Mouse (Mus musculus) kidney, embryonic 14.5 days (tissue): ENCODE measurements at regions not wholly inside any gene's neighbourhood (a gene's known extent, or its start where the extent isn't known, plus 50 kb on each side); places are given as distances from the start of the nearest gene placed in this dataset.

Experiments used
- ATAC-seq: fragments of 200-750 bp; cut with Nextera tagmentation; 2 replicates; pipeline ENCODE4 v1.8.0; 2017; ENCODE audit warnings: moderate number of reproducible peaks, mild to moderate bottlenecking, moderate TSS enrichment, moderate library complexity; ENCODE audit not compliant: low FRiP score, low TSS enrichment
- H3K27ac ChIP-seq: fragments of 300-500 bp; sonication (generic); 2 replicates; pipeline ENCODE4 v1.5.1; 2014; ENCODE audit warnings: low read depth, mild to moderate bottlenecking, low read length, moderate library complexity, mixed read lengths
- H3K27me3 ChIP-seq: fragments of 300-500 bp; sonication (generic); 2 replicates; pipeline ENCODE4 v1.6.1; 2014; ENCODE audit warnings: mild to moderate bottlenecking, low read length; ENCODE audit not compliant: control insufficient read depth, insufficient read depth
- H3K36me3 ChIP-seq: fragments of 300-500 bp; sonication (generic); 2 replicates; pipeline ENCODE4 v1.6.1; 2014; ENCODE audit warnings: low read length, mixed read lengths; ENCODE audit not compliant: control insufficient read depth, insufficient read depth
- H3K4me1 ChIP-seq: fragments of 300-500 bp; sonication (generic); 2 replicates; pipeline ENCODE4 v1.6.1; 2014; ENCODE audit warnings: low read length, mixed read lengths; ENCODE audit not compliant: control insufficient read depth, insufficient read depth
- H3K4me2 ChIP-seq: fragments of 300-500 bp; sonication (generic); replicated peaks from 2 replicates; pipeline ENCODE4 v1.6.1; 2014; ENCODE audit warnings: low read depth, mild to moderate bottlenecking, low read length
- H3K4me3 ChIP-seq: fragments of 300-500 bp; sonication (generic); 2 replicates; pipeline ENCODE4 v1.5.1; 2014; ENCODE audit warnings: mild to moderate bottlenecking, low read length
- H3K9ac ChIP-seq: fragments of 300-500 bp; sonication (generic); 2 replicates; pipeline ENCODE4 v1.6.1; 2014; ENCODE audit warnings: low read depth, mild to moderate bottlenecking, low read length, moderate library complexity
- H3K9me3 ChIP-seq: fragments of 300-500 bp; sonication (generic); 2 replicates; pipeline ENCODE4 v1.6.1; 2016; ENCODE audit warnings: low read length; ENCODE audit not compliant: control insufficient read depth
- WGBS: fragments of 180-500 bp; shearing (Covaris S2); extraction: QIAGEN DNeasy Blood & Tissue Kit; methylation state at CpG from one replicate; pipeline ENCODE4 v1.1.7; 2014; 5-methylcytosine and 5-hydroxymethylcytosine counted together

DNA sequence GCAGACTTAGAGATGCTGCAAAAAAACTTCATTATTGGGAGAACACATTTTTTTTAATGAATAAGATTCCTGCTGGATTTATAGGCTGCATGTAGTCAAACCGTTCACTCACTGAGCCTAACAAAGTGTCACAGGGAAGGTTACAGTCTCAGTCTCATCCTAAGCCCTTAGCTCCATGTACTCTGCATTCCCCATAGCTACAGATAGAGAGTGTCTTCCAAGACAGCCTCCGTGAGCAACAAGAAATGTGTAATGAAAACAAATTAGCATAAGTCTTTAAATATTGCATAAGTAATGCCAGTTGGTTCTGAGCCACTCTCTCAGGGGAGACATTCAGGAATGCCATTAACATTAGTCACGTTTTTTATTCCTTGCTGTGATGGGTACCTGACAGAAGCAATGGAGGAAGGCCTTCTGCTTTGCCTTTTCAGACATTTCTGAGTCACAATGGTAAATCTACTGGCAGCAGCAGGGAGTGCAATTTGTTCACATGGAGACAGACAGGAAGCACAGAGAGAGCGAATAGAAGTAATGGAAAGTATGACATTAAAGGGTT is 376.7 kb downstream of the Fam84b start:
- H3K4me3 ChIP-seq: no peak overlapping the region
- H3K27me3 ChIP-seq: no peaks in the 10 kb centered on the region
- ATAC-seq: no peak
- WGBS: 71% methylated on average over 4 of the region's 4 CpGs
- H3K9me3 ChIP-seq: no peaks in the 10 kb centered on the region
- no peak overlapping the region for H3K9ac ChIP-seq
- no peaks in the 10 kb centered on the region for H3K4me1 ChIP-seq
- no peak overlapping the region for H3K4me2 ChIP-seq
- no peak overlapping the region for H3K27ac ChIP-seq
- H3K36me3 ChIP-seq: no peaks in the 10 kb centered on the region

DNA sequence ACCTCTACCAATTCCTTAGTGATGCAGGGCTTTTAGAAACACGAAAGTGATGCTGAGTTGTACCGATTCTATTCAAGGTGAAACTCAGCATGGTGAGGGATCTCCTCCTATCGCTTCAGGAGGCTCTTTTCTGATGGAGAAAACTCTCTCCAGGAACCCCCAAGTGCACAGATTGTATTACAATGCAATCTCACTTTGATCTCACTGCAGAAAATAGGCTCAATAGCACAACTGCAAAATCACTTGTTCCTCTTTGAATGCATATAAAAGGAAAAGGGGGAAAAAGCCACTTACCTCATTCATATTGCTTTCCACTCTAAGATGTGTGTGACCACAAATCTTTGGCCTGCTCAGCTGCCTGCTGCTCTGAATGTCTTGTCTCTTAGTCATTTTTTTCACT is 378.5 kb downstream of the Fam84b start:
- Histone ChIP-seq H3K4me1 (no peaks in the 10 kb centered on the region), H3K4me2 (no peak overlapping the region), H3K27me3 (no peaks in the 10 kb centered on the region), H3K27ac (no peak overlapping the region), H3K36me3 (no peaks in the 10 kb centered on the region), H3K9me3 (no peaks in the 10 kb centered on the region), H3K4me3 (no peak overlapping the region), H3K9ac (no peak overlapping the region)
- no peak for ATAC-seq
- 30% methylated on average over 3 of the region's 3 CpGs for WGBS

DNA sequence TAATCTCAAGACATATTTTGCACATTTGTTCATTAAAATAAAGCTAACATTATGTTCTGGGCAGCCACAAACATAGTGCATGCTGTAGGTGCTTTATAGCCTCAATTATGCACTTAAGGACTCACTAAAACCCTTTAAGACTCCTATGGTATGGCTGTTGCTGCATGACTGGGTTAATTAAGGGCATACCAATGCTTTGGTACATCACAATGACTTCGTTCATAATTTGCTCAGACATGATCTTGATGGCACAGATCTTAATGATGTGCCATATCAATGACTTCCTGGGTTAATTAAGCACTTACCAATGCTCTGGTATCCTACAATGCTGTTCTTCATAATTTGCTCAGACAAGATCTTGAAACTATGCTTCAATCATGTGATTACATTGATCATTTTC is 415.5 kb upstream of the 4933412E24Rik start:
- no peak for ATAC-seq
- Histone ChIP-seq H3K9me3 (no peaks in the 10 kb centered on the region), H3K27me3 (no peaks in the 10 kb centered on the region), H3K4me2 (no peak overlapping the region), H3K4me1 (no peaks in the 10 kb centered on the region), H3K9ac (no peak overlapping the region), H3K27ac (no peak overlapping the region), H3K36me3 (no peaks in the 10 kb centered on the region), H3K4me3 (no peak overlapping the region)
- WGBS: 69% methylated on average over 1 of the region's 1 CpGs

DNA sequence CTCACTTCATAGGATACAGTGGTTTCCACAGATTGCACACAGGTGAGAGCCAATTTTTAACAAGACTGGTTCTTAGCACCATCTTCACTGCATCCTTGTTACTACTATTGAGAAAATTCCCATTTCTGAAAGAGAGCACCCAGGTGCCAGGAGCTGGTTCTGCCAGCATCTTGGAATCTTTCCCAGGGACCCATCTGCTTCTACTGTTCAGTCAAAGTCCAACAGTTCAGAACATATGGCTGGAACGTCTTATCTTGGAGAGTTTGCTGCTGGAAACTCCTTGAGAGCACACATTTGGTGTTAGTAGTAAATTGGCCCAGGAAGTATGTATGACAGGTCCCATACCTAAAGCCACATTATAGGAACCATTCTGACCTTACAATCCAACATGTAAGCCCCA is 402.7 kb upstream of the 4933412E24Rik start:
- WGBS: 77% methylated on average over 1 of the region's 1 CpGs
- H3K36me3 ChIP-seq: no peaks in the 10 kb centered on the region
- H3K4me3 ChIP-seq: no peak overlapping the region
- H3K4me1 ChIP-seq: no peaks in the 10 kb centered on the region
- H3K9ac ChIP-seq: no peak overlapping the region
- ATAC-seq: no peak
- no peak overlapping the region for H3K27ac ChIP-seq
- no peaks in the 10 kb centered on the region for H3K9me3 ChIP-seq
- no peaks in the 10 kb centered on the region for H3K27me3 ChIP-seq
- no peak overlapping the region for H3K4me2 ChIP-seq

DNA sequence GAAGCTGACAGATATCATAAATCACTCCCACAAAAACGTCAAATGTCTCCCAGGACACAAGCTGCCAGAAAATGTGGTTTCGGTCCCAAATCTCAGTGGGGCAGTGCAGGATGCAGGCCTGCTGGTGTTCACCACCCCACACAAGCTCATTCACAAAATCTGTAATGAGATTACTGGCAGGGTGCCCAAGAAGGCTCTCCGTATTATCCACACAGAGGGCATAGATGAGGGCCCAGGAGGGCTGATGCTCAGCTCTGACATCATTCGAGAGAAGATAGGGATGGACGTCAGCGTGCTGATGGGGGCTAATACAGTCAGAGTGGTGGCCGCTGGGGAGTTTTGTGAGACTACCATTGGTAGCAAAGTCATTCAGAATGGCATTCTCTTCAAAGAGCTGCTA is 375.9 kb upstream of the 4933412E24Rik start:
- H3K4me3 ChIP-seq: no peak overlapping the region
- no peak overlapping the region for H3K9ac ChIP-seq
- H3K4me1 ChIP-seq: no peaks in the 10 kb centered on the region
- H3K9me3 ChIP-seq: no peaks in the 10 kb centered on the region
- H3K36me3 ChIP-seq: no peaks in the 10 kb centered on the region
- no peak for ATAC-seq
- 80% methylated on average over 7 of the region's 7 CpGs for WGBS
- no peak overlapping the region for H3K4me2 ChIP-seq
- no peaks in the 10 kb centered on the region for H3K27me3 ChIP-seq
- H3K27ac ChIP-seq: no peak overlapping the region

DNA sequence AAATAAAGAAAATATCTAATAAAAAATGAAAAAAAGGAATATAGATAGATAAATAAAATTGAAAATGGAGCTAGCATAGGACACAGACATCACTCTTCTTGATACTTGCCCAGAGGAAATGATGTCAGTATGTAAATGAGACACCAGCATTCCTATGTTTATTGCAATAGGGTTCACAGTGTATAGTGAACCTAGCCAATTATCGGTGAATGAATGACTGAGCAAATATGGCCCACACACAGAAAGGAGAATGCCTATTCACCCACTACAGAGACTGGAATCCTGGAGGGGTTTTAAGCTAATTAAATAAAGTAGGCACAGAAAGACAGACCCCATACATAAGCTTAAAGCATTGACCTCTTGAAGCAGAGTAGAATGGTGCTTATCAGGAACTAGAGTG is 373.9 kb upstream of the 4933412E24Rik start:
- no peaks in the 10 kb centered on the region for H3K36me3 ChIP-seq
- ATAC-seq: no peak
- no peaks in the 10 kb centered on the region for H3K9me3 ChIP-seq
- H3K27ac ChIP-seq: no peak overlapping the region
- H3K9ac ChIP-seq: no peak overlapping the region
- H3K27me3 ChIP-seq: no peaks in the 10 kb centered on the region
- H3K4me3 ChIP-seq: no peak overlapping the region
- H3K4me1 ChIP-seq: no peaks in the 10 kb centered on the region
- H3K4me2 ChIP-seq: no peak overlapping the region
- 88% methylated on average over 1 of the region's 1 CpGs for WGBS

DNA sequence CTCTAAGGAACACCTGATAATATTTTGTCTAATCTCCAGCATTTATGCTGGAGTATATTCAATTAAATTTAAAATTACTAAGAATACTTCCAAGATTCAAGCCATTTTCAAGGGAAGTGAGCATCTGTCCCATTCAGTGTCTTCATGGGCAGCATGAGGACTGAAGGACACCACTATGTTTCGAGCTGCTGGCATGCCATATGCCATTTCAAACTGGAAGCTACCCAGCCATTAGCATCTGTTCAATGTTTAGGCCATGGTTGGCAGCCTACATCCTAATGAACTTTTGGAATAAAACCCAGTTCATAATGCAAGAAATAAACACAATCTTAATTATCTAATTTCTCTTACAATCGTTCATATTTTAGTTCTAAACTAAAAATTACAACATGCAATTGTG is 371.5 kb upstream of the 4933412E24Rik start:
- Histone ChIP-seq H3K36me3 (no peaks in the 10 kb centered on the region), H3K27ac (no peak overlapping the region), H3K27me3 (no peaks in the 10 kb centered on the region), H3K4me2 (no peak overlapping the region), H3K4me1 (no peaks in the 10 kb centered on the region), H3K9ac (no peak overlapping the region), H3K9me3 (no peaks in the 10 kb centered on the region), H3K4me3 (no peak overlapping the region)
- WGBS: 92% methylated on average over 2 of the region's 2 CpGs
- ATAC-seq: no peak
